Mouse (Mus musculus): ENCODE data around the gene Sema3d. TPM values are rescaled to one million over a fixed set of nuclear protein-coding genes. Genes with fewer than 3 reads are reported as not detected.

The Sema3d gene
- polyA plus RNA-seq, 1 experiment from 2014 or later = 25.8 TPM

- Histone ChIP-seq H3K9ac (no peak overlapping the region), H3K9me3 (replicated peaks) (no peaks in the 10 kb centered on the region), H3K4me3 (replicated peaks) (no peak overlapping the region), H3K27ac (replicated peaks) (no peak overlapping the region), H3K4me1 (no peaks in the 10 kb centered on the region), H3K4me2 (replicated peaks) (no peak overlapping the region), H3K36me3 (no peaks in the 10 kb centered on the region), H3K27me3 (no peaks in the 10 kb centered on the region)
- WGBS = 66% methylated on average over 6 of the region's 6 CpGs
- ATAC-seq (ENCODE audit: insufficient number of reproducible peaks, low FRiP score, low TSS enrichment, low read depth) = no peak
These were observed 116.8 kb downstream of the Sema3d start for GRCm38 (mm10) chr5:12499791-12500504.

GRCm38 (mm10) chr5:12512471-12512870 lies 129.3 kb downstream of the Sema3d start:
- H3K4me3 ChIP-seq (replicated peaks) = no peak overlapping the region
- ATAC-seq (ENCODE audit: insufficient number of reproducible peaks, low FRiP score, low TSS enrichment, low read depth) = no peak
- no peak overlapping the region for H3K4me2 ChIP-seq (replicated peaks)
- peaks cover 4% of the 10 kb centered on the region; the same call in 1 of the 2 replicates for H3K4me1 ChIP-seq
- WGBS = 44% methylated on average over 1 of the region's 1 CpGs
- H3K9me3 ChIP-seq (replicated peaks) = no peaks in the 10 kb centered on the region
- no peak overlapping the region for H3K27ac ChIP-seq (replicated peaks)
- no peak overlapping the region for H3K9ac ChIP-seq
- H3K27me3 ChIP-seq = no peaks in the 10 kb centered on the region
- no peaks in the 10 kb centered on the region for H3K36me3 ChIP-seq

GRCm38 (mm10) chr5:12515283-12515682 lies 132.1 kb downstream of the Sema3d start:
- Histone ChIP-seq H3K9ac (no peak overlapping the region), H3K4me3 (replicated peaks) (no peak overlapping the region), H3K4me1 (no peaks in the 10 kb centered on the region), H3K9me3 (replicated peaks) (no peaks in the 10 kb centered on the region), H3K27ac (replicated peaks) (no peak overlapping the region), H3K27me3 (no peaks in the 10 kb centered on the region), H3K36me3 (no peaks in the 10 kb centered on the region), H3K4me2 (replicated peaks) (no peak overlapping the region)
- ATAC-seq (ENCODE audit: insufficient number of reproducible peaks, low FRiP score, low TSS enrichment, low read depth) = no peak
- WGBS = 53% methylated on average over 4 of the region's 4 CpGs

- H3K27me3 ChIP-seq = no peaks in the 10 kb centered on the region
- no peak overlapping the region for H3K27ac ChIP-seq (replicated peaks)
- no peaks in the 10 kb centered on the region for H3K9me3 ChIP-seq (replicated peaks)
- H3K4me2 ChIP-seq (replicated peaks) = no peak overlapping the region
- no peaks in the 10 kb centered on the region for H3K36me3 ChIP-seq
- H3K9ac ChIP-seq = no peak overlapping the region
- no peak for ATAC-seq (ENCODE audit: insufficient number of reproducible peaks, low FRiP score, low TSS enrichment, low read depth)
- 12% methylated on average over 4 of the region's 4 CpGs for WGBS
- H3K4me3 ChIP-seq (replicated peaks) = no peak overlapping the region
- H3K4me1 ChIP-seq = no peaks in the 10 kb centered on the region
These were observed 142.1 kb downstream of the Sema3d start for GRCm38 (mm10) chr5:12525235-12525767.

- no peak overlapping the region for H3K9ac ChIP-seq
- H3K4me2 ChIP-seq (replicated peaks) = no peak overlapping the region
- H3K36me3 ChIP-seq = no peaks in the 10 kb centered on the region
- 93% methylated on average over 2 of the region's 2 CpGs for whole genome bisulfite sequencing
- H3K4me1 ChIP-seq = no peaks in the 10 kb centered on the region
- no peak overlapping the region for H3K27ac ChIP-seq (replicated peaks)
- no peak overlapping the region for H3K4me3 ChIP-seq (replicated peaks)
- H3K27me3 ChIP-seq = no peaks in the 10 kb centered on the region
- no peak for ATAC-seq (ENCODE audit: insufficient number of reproducible peaks, low FRiP score, low TSS enrichment, low read depth)
- no peaks in the 10 kb centered on the region for H3K9me3 ChIP-seq (replicated peaks)
These were observed 145.4 kb downstream of the Sema3d start for GRCm38 (mm10) chr5:12528596-12528995.

GRCm38 (mm10) chr5:12529771-12530170 lies 146.6 kb downstream of the Sema3d start:
- no peak for ATAC-seq (ENCODE audit: insufficient number of reproducible peaks, low FRiP score, low TSS enrichment, low read depth)
- Histone ChIP-seq H3K4me2 (replicated peaks) (no peak overlapping the region), H3K4me3 (replicated peaks) (no peak overlapping the region), H3K27me3 (no peaks in the 10 kb centered on the region), H3K9me3 (replicated peaks) (no peaks in the 10 kb centered on the region), H3K36me3 (no peaks in the 10 kb centered on the region), H3K9ac (no peak overlapping the region), H3K27ac (replicated peaks) (no peak overlapping the region), H3K4me1 (no peaks in the 10 kb centered on the region)
- 24% methylated on average over 1 of the region's 1 CpGs for WGBS

GRCm38 (mm10) chr5:12541268-12541667 lies 158.1 kb downstream of the Sema3d start:
- Histone ChIP-seq H3K27ac (replicated peaks) (no peak overlapping the region), H3K4me3 (replicated peaks) (no peak overlapping the region), H3K9me3 (replicated peaks) (no peaks in the 10 kb centered on the region), H3K27me3 (no peaks in the 10 kb centered on the region), H3K36me3 (no peaks in the 10 kb centered on the region), H3K9ac (no peak overlapping the region), H3K4me1 (no peaks in the 10 kb centered on the region), H3K4me2 (replicated peaks) (no peak overlapping the region)
- WGBS = 28% methylated on average over 2 of the region's 2 CpGs
- ATAC-seq (ENCODE audit: insufficient number of reproducible peaks, low FRiP score, low TSS enrichment, low read depth) = no peak

GRCm38 (mm10) chr5:12549046-12549669 lies 166.0 kb downstream of the Sema3d start:
- no peak overlapping the region for H3K4me2 ChIP-seq (replicated peaks)

GRCm38 (mm10) chr5:12555401-12555800 lies 172.2 kb downstream of the Sema3d start:
- no peaks in the 10 kb centered on the region for H3K36me3 ChIP-seq
- no peaks in the 10 kb centered on the region for H3K27me3 ChIP-seq
- ATAC-seq (ENCODE audit: insufficient number of reproducible peaks, low FRiP score, low TSS enrichment, low read depth) = no peak
- H3K4me3 ChIP-seq (replicated peaks) = no peak overlapping the region
- 78% methylated on average over 3 of the region's 3 CpGs for WGBS
- no peak overlapping the region for H3K9ac ChIP-seq
- H3K4me1 ChIP-seq = no peaks in the 10 kb centered on the region
- H3K9me3 ChIP-seq (replicated peaks) = no peaks in the 10 kb centered on the region
- no peak overlapping the region for H3K4me2 ChIP-seq (replicated peaks)
- no peak overlapping the region for H3K27ac ChIP-seq (replicated peaks)

More at GRCm38 (mm10) chr5:12549046-12549669, 166.0 kb downstream of the Sema3d start:
- H3K27ac ChIP-seq (replicated peaks) = no peak overlapping the region
- no peaks in the 10 kb centered on the region for H3K36me3 ChIP-seq
- H3K9ac ChIP-seq = no peak overlapping the region
- WGBS = 85% methylated on average over 8 of the region's 8 CpGs
- H3K27me3 ChIP-seq = no peaks in the 10 kb centered on the region
- no peaks in the 10 kb centered on the region for H3K4me1 ChIP-seq
- no peak overlapping the region for H3K4me3 ChIP-seq (replicated peaks)
- H3K9me3 ChIP-seq (replicated peaks) = no peaks in the 10 kb centered on the region
- ATAC-seq (ENCODE audit: insufficient number of reproducible peaks, low FRiP score, low TSS enrichment, low read depth) = no peak

- Histone ChIP-seq H3K9me3 (replicated peaks) (no peaks in the 10 kb centered on the region), H3K4me3 (replicated peaks) (no peak overlapping the region), H3K27me3 (no peaks in the 10 kb centered on the region), H3K9ac (no peak overlapping the region), H3K4me2 (replicated peaks) (no peak overlapping the region), H3K4me1 (no peaks in the 10 kb centered on the region), H3K27ac (replicated peaks) (no peak overlapping the region), H3K36me3 (no peaks in the 10 kb centered on the region)
- WGBS = 38% methylated on average over 2 of the region's 2 CpGs
- ATAC-seq (ENCODE audit: insufficient number of reproducible peaks, low FRiP score, low TSS enrichment, low read depth) = no peak
These were observed 174.7 kb downstream of the Sema3d start for GRCm38 (mm10) chr5:12557889-12558288.

- ATAC-seq (ENCODE audit: insufficient number of reproducible peaks, low FRiP score, low TSS enrichment, low read depth) = no peak
- WGBS = 17% methylated on average over 2 of the region's 2 CpGs
These were observed 178.6 kb downstream of the Sema3d start for GRCm38 (mm10) chr5:12561740-12562139.

More at GRCm38 (mm10) chr5:12561740-12562139, 178.6 kb downstream of the Sema3d start:
- H3K4me1 ChIP-seq = no peaks in the 10 kb centered on the region
- H3K27ac ChIP-seq (replicated peaks) = no peak overlapping the region
- H3K9me3 ChIP-seq (replicated peaks) = no peaks in the 10 kb centered on the region
- no peak overlapping the region for H3K9ac ChIP-seq
- no peaks in the 10 kb centered on the region for H3K27me3 ChIP-seq
- H3K4me3 ChIP-seq (replicated peaks) = no peak overlapping the region
- H3K36me3 ChIP-seq = no peaks in the 10 kb centered on the region
- no peak overlapping the region for H3K4me2 ChIP-seq (replicated peaks)

All from embryonic facial prominence, embryonic 15.5 days (tissue).